Mouse (Mus musculus) E14TG2a.4 (cell line): ENCODE data around the gene Clcn6.

ENCODE experiments used
- H3K27me3 ChIP-seq: 2 replicates; pipeline ENCODE4 v1.6.1; 2014; ENCODE audit warnings: low read length, control low read depth; ENCODE audit not compliant: insufficient read depth
- H3K36me3 ChIP-seq: 2 replicates; pipeline ENCODE4 v1.6.1; 2014; ENCODE audit warnings: low read length, control low read depth; ENCODE audit not compliant: insufficient read depth
- H3K4me1 ChIP-seq: replicated peaks from 2 replicates; pipeline ENCODE4 v1.6.1; 2014; ENCODE audit warnings: low read depth, low read length, control low read depth
- H3K4me3 ChIP-seq: replicated peaks from 2 replicates; pipeline ENCODE4 v1.5.1; 2014; ENCODE audit warnings: mild to moderate bottlenecking, low read length
- H3K9me3 ChIP-seq: 2 replicates; pipeline ENCODE4 v1.6.1; 2014; ENCODE audit warnings: low read length, control low read depth
- CTCF ChIP-seq: conservative IDR thresholded peaks from 2 replicates; pipeline ENCODE4 v1.5.1; 2014; ENCODE audit warnings: low read length
- NANOG ChIP-seq: IDR thresholded peaks from 2 replicates; pipeline ENCODE4 v1.6.1; 2014; ENCODE audit warnings: borderline replicate concordance, low read length, mixed read lengths
- POU5F1 ChIP-seq: IDR thresholded peaks from 2 replicates; pipeline ENCODE4 v1.6.1; 2014; ENCODE audit warnings: low read length, borderline replicate concordance

Clcn6 gene

DNA sequence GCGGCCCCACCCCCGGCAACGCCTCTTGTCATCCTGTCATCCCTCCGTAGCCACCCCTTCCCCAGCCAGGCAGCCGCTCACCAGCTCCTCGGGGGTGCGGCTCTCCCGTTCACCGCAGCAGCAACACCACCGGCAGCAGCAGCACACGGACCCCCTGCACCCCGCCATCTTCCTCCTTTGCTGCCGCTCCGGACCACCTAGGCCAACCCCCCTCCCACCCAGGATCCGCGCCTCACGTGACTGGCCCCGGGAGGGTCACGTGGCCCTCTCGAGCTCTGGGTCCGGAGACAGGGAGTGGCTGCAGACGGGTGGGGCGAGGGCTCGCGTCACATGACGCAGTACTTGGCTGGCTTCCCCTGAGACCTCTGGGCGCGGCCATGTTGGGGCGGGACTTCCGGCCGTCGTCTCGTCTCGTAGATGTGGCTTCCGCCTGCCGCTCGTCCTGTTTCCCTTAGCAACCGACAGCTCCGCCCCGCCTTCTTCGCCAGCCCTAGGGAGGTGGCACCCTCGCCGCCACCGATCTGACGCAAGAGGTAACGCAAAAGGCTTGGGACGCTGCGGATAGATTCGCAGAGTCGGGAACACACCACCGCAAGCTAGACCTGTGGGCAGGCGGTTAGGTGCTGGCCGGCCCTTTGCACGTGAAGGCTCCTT is at the start of gene Clcn6, which contains the start of gene Mthfr:
Gene Clcn6, minus strand, starts transcription at position 222 of the 654 bp plus-strand sequence.
Gene Mthfr, plus strand, starts transcription at position 478 of the 654 bp plus-strand sequence.
- H3K27me3 ChIP-seq = no peaks in the 10 kb centered on the region
- H3K36me3 ChIP-seq = peaks cover 30% of the 10 kb centered on the region
- H3K9me3 ChIP-seq = no peaks in the 10 kb centered on the region
- TF ChIP-seq POU5F1 (no peak), NANOG (no peak), CTCF (no peak)
- H3K4me3 ChIP-seq = peak within 1 kb of the TSS; percentile 93
- H3K4me1 ChIP-seq = peaks cover 72% of the 10 kb centered on the region

DNA sequence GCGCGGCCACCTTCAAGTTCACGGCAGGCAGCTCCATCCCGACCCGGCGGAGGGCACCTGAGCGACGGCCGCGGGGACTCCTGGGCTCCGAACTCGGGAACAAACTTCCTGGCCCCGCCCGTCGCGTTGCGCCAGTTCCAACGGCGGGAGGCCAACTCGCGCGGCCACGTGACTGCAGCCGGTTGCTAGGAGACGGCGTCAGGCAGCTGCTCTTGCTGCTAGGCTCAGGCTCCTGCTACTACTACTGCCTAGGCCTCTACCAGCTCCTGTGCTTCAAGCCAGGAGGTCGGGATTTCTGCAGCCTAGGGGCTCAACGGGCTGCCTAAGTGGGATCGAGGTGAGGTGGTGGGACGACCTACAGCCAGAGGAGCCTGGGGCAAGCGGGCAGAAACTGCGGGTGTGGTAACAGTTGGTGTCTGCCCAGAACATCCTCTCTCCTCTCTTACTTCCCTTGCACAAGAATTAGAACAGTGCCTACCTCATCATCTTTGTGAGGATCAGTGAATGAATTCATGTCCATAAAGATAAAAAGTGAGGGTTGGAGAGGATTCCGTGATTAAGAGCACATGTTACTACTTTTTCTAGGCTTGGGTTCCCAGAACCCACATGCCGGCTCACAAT is 49.4 kb upstream of the Clcn6 start, which contains the start of gene Agtrap:
Gene Agtrap, minus strand, starts transcription at position 125 of the 621 bp plus-strand sequence.
- no peaks in the 10 kb centered on the region for H3K27me3 ChIP-seq
- no peaks in the 10 kb centered on the region for H3K9me3 ChIP-seq
- peaks cover 16% of the 10 kb centered on the region for H3K36me3 ChIP-seq
- H3K4me3 ChIP-seq = peak within 1 kb of the TSS; percentile 94
- H3K4me1 ChIP-seq = peaks cover 64% of the 10 kb centered on the region
- TF ChIP-seq NANOG = no peak
- TF ChIP-seq POU5F1 = no peak
- no peak for TF ChIP-seq CTCF

DNA sequence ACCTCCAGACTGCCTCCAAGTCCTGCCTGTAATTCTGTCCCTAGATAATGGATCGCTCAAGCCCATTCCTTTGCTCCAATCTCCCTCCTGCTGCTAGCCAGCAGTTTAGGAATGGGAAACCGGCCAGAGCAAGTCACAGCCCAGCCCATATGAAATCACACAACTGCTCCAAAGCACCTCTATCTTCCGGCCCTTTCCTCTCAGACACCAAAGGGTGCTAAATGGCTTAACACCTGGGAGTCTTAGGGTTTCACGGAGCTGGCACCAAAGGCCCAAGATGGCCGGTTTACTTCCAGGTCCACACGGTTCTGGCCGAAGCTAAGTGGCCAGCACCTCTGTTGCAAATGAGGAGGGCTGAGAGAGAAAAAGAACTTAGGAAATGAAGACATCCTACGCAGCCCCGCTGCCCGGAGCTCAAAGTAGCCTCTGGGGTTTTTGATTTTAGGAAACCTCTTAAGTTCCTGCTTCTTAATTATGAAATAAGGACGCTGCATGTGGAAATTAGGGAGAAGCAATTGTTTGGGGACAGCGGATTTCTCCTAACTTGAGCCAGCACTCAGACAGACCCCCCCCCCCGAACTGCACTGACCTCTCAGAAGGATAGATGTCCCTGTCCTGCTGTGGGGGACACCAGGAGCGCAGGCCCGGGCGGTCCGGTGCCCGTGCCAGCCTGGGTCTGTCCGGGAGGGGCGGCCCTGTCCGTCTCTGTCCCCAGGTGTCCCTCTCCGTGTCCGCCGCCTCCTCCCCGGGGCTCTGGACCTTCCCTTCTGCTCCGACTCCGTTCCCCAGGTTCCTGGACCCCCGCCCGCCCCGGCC is 48.7 kb upstream of the Clcn6 start:
- Histone ChIP-seq H3K36me3 (peaks cover 23% of the 10 kb centered on the region), H3K9me3 (no peaks in the 10 kb centered on the region), H3K4me3 (peak overlapping the region; percentile 94), H3K27me3 (no peaks in the 10 kb centered on the region), H3K4me1 (peaks cover 63% of the 10 kb centered on the region)
- TF ChIP-seq POU5F1 (no peak), NANOG (peak; percentile 77; the same call in 1 of the 2 replicates), CTCF (no peak)

DNA sequence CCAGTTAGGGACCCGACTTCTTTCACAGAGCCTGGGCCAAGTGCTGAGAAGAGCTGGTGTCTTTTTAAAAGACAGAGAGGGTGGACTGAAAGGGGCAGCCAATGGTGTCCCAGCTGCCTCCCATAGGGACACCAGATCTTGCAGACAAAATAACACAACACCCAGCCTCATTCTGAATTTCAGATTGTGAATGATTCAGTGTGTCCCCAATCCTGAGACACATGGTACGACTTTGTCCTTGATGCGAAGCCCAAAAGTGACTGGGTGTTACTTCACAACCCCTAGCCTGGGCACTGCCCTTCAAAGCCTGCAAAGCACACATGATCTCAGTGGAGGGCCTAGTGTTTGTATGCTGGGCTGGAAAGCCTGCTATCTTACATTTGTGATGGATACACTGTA is 47.3 kb upstream of the Clcn6 start:
- TF ChIP-seq CTCF (no peak), POU5F1 (no peak), NANOG (no peak)
- H3K9me3 ChIP-seq = no peaks in the 10 kb centered on the region
- peak overlapping the region; percentile 94 for H3K4me3 ChIP-seq
- peaks cover 37% of the 10 kb centered on the region for H3K36me3 ChIP-seq
- H3K27me3 ChIP-seq = no peaks in the 10 kb centered on the region
- H3K4me1 ChIP-seq = peaks cover 64% of the 10 kb centered on the region

DNA sequence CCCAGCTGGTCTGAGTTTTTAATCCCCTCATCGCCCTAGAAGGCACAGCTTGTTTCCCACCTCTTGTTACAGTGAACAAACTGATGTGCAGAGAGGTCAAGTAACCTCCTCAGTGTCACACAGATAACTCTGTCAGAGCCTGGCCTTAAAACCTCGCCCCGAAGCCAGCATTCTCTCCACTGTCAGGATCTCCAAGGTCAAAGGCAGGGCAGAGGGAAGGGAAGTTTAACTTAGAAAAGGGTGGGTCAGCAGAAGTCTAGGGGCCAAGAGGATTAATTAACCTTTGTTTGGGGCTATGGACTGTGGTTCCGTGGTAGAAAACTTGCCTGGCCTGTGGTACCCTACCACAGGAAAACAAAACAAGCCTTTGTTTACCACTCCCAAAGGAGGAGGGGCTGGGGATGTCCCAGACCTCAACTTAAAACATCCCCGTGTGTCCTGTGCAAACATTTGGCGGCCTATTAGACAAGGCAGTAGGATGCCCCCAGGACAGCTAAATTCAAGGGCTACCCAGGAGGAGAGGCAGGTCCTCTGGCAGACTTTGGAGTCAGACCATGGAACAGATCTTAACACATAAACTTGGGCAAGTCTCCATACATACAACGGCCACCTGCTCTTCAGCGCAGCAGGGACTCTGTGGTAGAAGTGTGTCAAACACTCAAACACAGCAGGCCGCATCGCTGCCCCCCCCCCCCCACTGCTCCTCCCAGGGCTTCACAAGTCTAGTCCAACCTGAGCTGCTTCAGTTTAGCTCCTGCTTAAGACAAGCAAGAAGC is 46.7 kb upstream of the Clcn6 start:
- no peaks in the 10 kb centered on the region for H3K9me3 ChIP-seq
- H3K4me1 ChIP-seq = peaks cover 69% of the 10 kb centered on the region
- no peak for TF ChIP-seq CTCF
- TF ChIP-seq POU5F1 = no peak
- peak; percentile 67 for TF ChIP-seq NANOG
- no peaks in the 10 kb centered on the region for H3K27me3 ChIP-seq
- H3K36me3 ChIP-seq = peaks cover 43% of the 10 kb centered on the region
- H3K4me3 ChIP-seq = peak overlapping the region; percentile 94

DNA sequence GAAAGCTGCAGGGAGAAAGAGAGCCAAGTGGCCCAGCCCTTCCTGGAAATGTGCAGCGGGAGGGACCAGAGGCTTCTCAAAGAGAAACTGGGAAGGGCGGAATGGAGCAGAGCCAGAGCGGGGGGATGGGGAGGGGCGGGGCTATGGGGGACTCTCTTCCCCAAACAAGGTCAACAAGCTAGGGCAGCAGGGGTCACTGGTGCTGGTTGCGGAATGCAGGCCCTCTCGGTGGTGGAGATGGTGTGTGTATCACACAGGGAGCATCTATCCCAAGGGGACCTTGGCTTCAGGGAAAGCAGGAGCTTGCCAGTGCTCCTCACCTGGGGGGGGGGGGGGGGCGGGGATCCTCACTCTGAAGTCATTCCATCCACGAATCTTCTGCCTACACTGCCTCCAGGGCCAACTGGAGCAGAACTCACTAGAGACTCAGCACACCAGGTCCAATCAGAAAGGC is 45.7 kb upstream of the Clcn6 start:
- Histone ChIP-seq H3K4me3 (peak overlapping the region; percentile 94), H3K9me3 (no peaks in the 10 kb centered on the region), H3K36me3 (peaks cover 52% of the 10 kb centered on the region), H3K4me1 (peaks cover 70% of the 10 kb centered on the region), H3K27me3 (no peaks in the 10 kb centered on the region)
- no peak for TF ChIP-seq NANOG
- TF ChIP-seq CTCF = no peak
- TF ChIP-seq POU5F1 = no peak

DNA sequence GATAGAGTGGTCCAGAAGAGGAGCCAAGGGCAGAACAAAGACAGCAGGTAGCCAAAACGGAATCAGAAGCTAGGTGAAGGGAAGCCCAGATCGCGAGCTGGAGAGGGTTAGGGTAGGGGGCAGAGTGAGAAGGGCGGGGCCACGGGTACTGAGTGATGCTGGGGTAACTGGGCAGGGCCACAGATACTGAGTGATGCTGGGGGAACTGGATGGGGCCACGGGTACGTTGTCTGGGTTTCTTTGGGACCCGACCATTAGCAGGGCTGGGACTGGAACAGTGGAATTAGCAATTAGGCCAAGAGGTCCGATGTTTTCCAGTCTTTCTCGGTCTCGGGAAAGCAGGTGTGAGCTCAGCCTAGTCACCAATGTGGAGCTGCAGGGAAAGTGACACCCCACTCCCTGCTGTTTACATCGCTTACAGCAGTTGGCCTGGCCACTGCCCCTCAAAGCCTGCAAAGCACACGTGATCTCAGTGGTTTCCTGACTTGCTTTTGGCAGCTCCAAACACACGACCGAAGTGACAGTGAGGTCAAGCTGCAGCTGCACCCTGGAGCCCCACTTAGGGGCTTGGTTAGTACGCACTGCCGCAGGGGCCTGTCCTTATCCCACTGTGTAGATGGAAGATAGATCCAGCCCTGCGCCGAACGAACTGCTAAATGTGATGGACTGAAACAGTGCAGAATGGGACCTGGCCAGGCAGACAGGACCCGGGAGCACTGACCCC is 44.7 kb upstream of the Clcn6 start:
- Histone ChIP-seq H3K4me1 (peaks cover 68% of the 10 kb centered on the region), H3K9me3 (no peaks in the 10 kb centered on the region), H3K27me3 (no peaks in the 10 kb centered on the region), H3K36me3 (peaks cover 56% of the 10 kb centered on the region), H3K4me3 (peak overlapping the region; percentile 94)
- no peak for TF ChIP-seq POU5F1
- no peak for TF ChIP-seq NANOG
